ENCODE assay signal across 10 mouse cellular contexts in the genomic region with DNA sequence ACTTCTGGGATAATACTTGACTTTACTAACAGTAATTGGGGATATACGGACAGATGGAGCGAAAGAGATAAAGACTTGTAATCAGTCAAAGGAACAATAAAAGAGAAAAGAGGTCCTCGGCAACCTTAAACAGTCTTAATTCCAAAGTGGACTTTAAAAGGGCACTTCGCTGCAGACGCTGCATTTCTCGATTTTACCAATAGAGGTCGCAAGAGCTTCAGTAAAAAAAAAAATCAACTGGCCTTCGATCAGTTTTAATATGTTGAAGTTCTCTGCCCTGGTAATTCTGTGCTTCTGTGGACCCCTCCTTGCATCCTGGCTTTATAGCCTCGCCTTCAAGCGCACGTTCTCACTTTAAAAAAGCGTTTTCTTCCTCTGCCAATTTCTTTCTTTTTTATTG. TPM values are rescaled to one million over a fixed set of nuclear protein-coding genes. Genes with fewer than 3 reads are reported as not detected.
A peak's percentile ranks its signal among the peaks of the same experiment; 100 is the strongest.
DNase-seq lines count a peak whose midpoint lies in the region; ATAC-seq lines count a peak whose summit lies in the region.
"Had no signal": no experiment of that assay in that cellular context is flagged by ENCODE, and none has a peak within 500 bp of the region (broad histone marks: within the 10 kb centered on the region; RNA-seq: fewer than 3 reads in every experiment).

No protein-coding gene starts in this region.

- H3K4me2 ChIP-seq in midbrain, embryonic 16.5 days (ENCODE audit: low read length): no peak overlapping the region
- H3K4me2 ChIP-seq in hindbrain, embryonic 11.5 days (replicated peaks; ENCODE audit: low read depth, low read length): no peak overlapping the region
- no peak overlapping the region for H3K4me2 ChIP-seq in limb, embryonic 11.5 days (ENCODE audit: low read depth, severe bottlenecking)

- WGBS in midbrain, embryonic 10.5 days: 5% methylated on average over 12 of the region's 12 CpGs
- 2% methylated on average over 12 of the region's 12 CpGs for WGBS in midbrain, embryonic 16.5 days
- 1% methylated on average over 12 of the region's 12 CpGs for WGBS in hindbrain, embryonic 11.5 days
- 4% methylated on average over 12 of the region's 12 CpGs for WGBS in limb, embryonic 11.5 days

- ATAC-seq in midbrain, embryonic 16.5 days: no peak
- no peak for ATAC-seq in hindbrain, embryonic 11.5 days (ENCODE audit: low FRiP score)
- no peak for ATAC-seq in limb, embryonic 11.5 days (ENCODE audit: insufficient number of reproducible peaks, low FRiP score, low TSS enrichment, low read depth)

- H3K4me1 ChIP-seq in midbrain, embryonic 10.5 days: peaks cover 29% of the 10 kb centered on the region
- peaks cover 19% of the 10 kb centered on the region; the same call in 1 of the 2 replicates for H3K4me1 ChIP-seq in midbrain, embryonic 16.5 days (ENCODE audit: control insufficient read depth, insufficient read depth, low read length)
- peaks cover 7% of the 10 kb centered on the region for H3K4me1 ChIP-seq in hindbrain, embryonic 11.5 days (replicated peaks; ENCODE audit: control insufficient read depth, insufficient read depth, low read length)
- H3K4me1 ChIP-seq in limb, embryonic 11.5 days (ENCODE audit: control insufficient read depth, insufficient read depth, low read length): peaks cover 15% of the 10 kb centered on the region

- H3K27me3 ChIP-seq in midbrain, embryonic 10.5 days (ENCODE audit: low read depth, poor library complexity, severe bottlenecking): peaks cover 65% of the 10 kb centered on the region
- peaks cover 37% of the 10 kb centered on the region for H3K27me3 ChIP-seq in midbrain, embryonic 16.5 days (ENCODE audit: control insufficient read depth, insufficient read depth, low read depth, low read length)
- peaks cover 39% of the 10 kb centered on the region for H3K27me3 ChIP-seq in hindbrain, embryonic 11.5 days (ENCODE audit: control insufficient read depth, insufficient read depth, low read length)
- peaks cover 39% of the 10 kb centered on the region for H3K27me3 ChIP-seq in limb, embryonic 11.5 days (ENCODE audit: control insufficient read depth, insufficient read depth, low read length)

- DNase-seq in adrenal gland, postnatal 10 days: peak; percentile 57
- DNase-seq in adrenal gland, postnatal 4 days (ENCODE audit: low spot score in 2 of 2): no peak
- peak; percentile 49 for DNase-seq in midbrain, embryonic 10.5 days (ENCODE audit: low spot score)
- DNase-seq in c-Kit-positive CD71-negative TER-119-negative erythroid progenitor cells, embryonic 14.5 days (ENCODE audit: low read depth): peak; percentile 28
- DNase-seq in hindbrain, embryonic 11.5 days (ENCODE audit: low spot score): peak; percentile 81
- DNase-seq in limb, embryonic 11.5 days (ENCODE audit: low spot score): peak; percentile 78
- peak; percentile 65 for DNase-seq in right cerebral cortex, postnatal 4 days

- no peak overlapping the region for H3K9ac ChIP-seq in midbrain, embryonic 16.5 days (ENCODE audit: low read depth, low read length)
- no peak overlapping the region for H3K9ac ChIP-seq in hindbrain, embryonic 11.5 days (ENCODE audit: low read depth, low read length)
- H3K9ac ChIP-seq in limb, embryonic 11.5 days (ENCODE audit: low read length): no peak overlapping the region

- H3K4me3 ChIP-seq in midbrain, embryonic 10.5 days: no peak overlapping the region
- no peak overlapping the region for H3K4me3 ChIP-seq in midbrain, embryonic 16.5 days (ENCODE audit: low read depth, low read length)
- no peak overlapping the region for H3K4me3 ChIP-seq in hindbrain, embryonic 11.5 days (ENCODE audit: low read depth, low read length)
- H3K4me3 ChIP-seq in limb, embryonic 11.5 days (ENCODE audit: low read depth, low read length): no peak overlapping the region

- no peaks in the 10 kb centered on the region for H3K36me3 ChIP-seq in midbrain, embryonic 10.5 days
- no peaks in the 10 kb centered on the region for H3K36me3 ChIP-seq in midbrain, embryonic 16.5 days (ENCODE audit: control insufficient read depth, insufficient read depth, low read length)
- H3K36me3 ChIP-seq in hindbrain, embryonic 11.5 days (ENCODE audit: control insufficient read depth, insufficient read depth, low read length): no peaks in the 10 kb centered on the region
- H3K36me3 ChIP-seq in limb, embryonic 11.5 days (ENCODE audit: control insufficient read depth, insufficient read depth, low read length): no peaks in the 10 kb centered on the region

- no peak overlapping the region for H3K27ac ChIP-seq in midbrain, embryonic 10.5 days (replicated peaks)
- H3K27ac ChIP-seq in midbrain, embryonic 16.5 days (ENCODE audit: low read length): no peak overlapping the region
- no peak overlapping the region for H3K27ac ChIP-seq in hindbrain, embryonic 11.5 days (ENCODE audit: low read depth, low read length)
- H3K27ac ChIP-seq in limb, embryonic 11.5 days (replicated peaks; ENCODE audit: low read depth, low read length): no peak overlapping the region

- H3K9me3 ChIP-seq in midbrain, embryonic 10.5 days (replicated peaks): no peaks in the 10 kb centered on the region
- H3K9me3 ChIP-seq in midbrain, embryonic 16.5 days (replicated peaks; ENCODE audit: control insufficient read depth, low read length, poor library complexity, severe bottlenecking): no peaks in the 10 kb centered on the region
- H3K9me3 ChIP-seq in hindbrain, embryonic 11.5 days (ENCODE audit: control insufficient read depth, low read length): no peaks in the 10 kb centered on the region
- H3K9me3 ChIP-seq in limb, embryonic 11.5 days (ENCODE audit: control insufficient read depth, low read length): no peaks in the 10 kb centered on the region

RNA-seq across cellular contexts. Expression of gene Rxfp3, which starts 0.7 kb away (rescaled TPM):
- not detected for total RNA-seq in adrenal gland, postnatal 10 days (2021)
- total RNA-seq in adrenal gland, postnatal 4 days (2021): under 1 TPM; 0.06 to 0.11 TPM
- polyA plus RNA-seq in midbrain, embryonic 10.5 days (2016; fragmentation: Nextera tagmentation; extraction: Ambion mirVana): 0.33 and 0.82 TPM in 2 replicates
- 2.6 and 3.5 TPM in 2 replicates for polyA plus RNA-seq in midbrain, embryonic 16.5 days (2015; fragmentation: Nextera tagmentation; extraction: Ambion mirVana)
- polyA plus RNA-seq in hindbrain, embryonic 11.5 days (2014; fragmentation: Nextera tagmentation; extraction: Ambion mirVana): 0.71 and 1.6 TPM in 2 replicates
- polyA plus RNA-seq in limb, embryonic 11.5 days (2014; fragmentation: Nextera tagmentation; extraction: Ambion mirVana): 0.28 and 0.53 TPM in 2 replicates
- total RNA-seq: neutrophil, adult 5-6 weeks had no signal

RNA-seq across cellular contexts. Expression of gene Adamts12, which starts 26.1 kb away (rescaled TPM):
- 10 to 100 TPM; 16.9 to 19.2 TPM for total RNA-seq in adrenal gland, postnatal 10 days (2021)
- total RNA-seq in adrenal gland, postnatal 4 days (2021): 10 to 100 TPM; 18.0 to 19.5 TPM
- polyA plus RNA-seq in midbrain, embryonic 10.5 days (2016; fragmentation: Nextera tagmentation; extraction: Ambion mirVana): 1.7 and 2.0 TPM in 2 replicates
- polyA plus RNA-seq in midbrain, embryonic 16.5 days (2015; fragmentation: Nextera tagmentation; extraction: Ambion mirVana): 1.1 and 1.5 TPM in 2 replicates
- 2.7 and 2.9 TPM in 2 replicates for polyA plus RNA-seq in hindbrain, embryonic 11.5 days (2014; fragmentation: Nextera tagmentation; extraction: Ambion mirVana)
- 1.7 and 1.8 TPM in 2 replicates for polyA plus RNA-seq in limb, embryonic 11.5 days (2014; fragmentation: Nextera tagmentation; extraction: Ambion mirVana)
- total RNA-seq: neutrophil, adult 5-6 weeks had no signal

RNA-seq across cellular contexts. Expression of gene Slc45a2, which starts 38.0 kb away (rescaled TPM):
- not detected for total RNA-seq in adrenal gland, postnatal 10 days (2021)
- not detected for total RNA-seq in adrenal gland, postnatal 4 days (2021)
- 0.12 and 0.16 TPM in 2 replicates for polyA plus RNA-seq in midbrain, embryonic 10.5 days (2016; fragmentation: Nextera tagmentation; extraction: Ambion mirVana)
- 0.06 TPM in 1 of 2 replicates, not detected in the other for polyA plus RNA-seq in midbrain, embryonic 16.5 days (2015; fragmentation: Nextera tagmentation; extraction: Ambion mirVana)
- 0.31 and 0.36 TPM in 2 replicates for polyA plus RNA-seq in hindbrain, embryonic 11.5 days (2014; fragmentation: Nextera tagmentation; extraction: Ambion mirVana)
- 0.09 TPM in 1 of 2 replicates, not detected in the other for polyA plus RNA-seq in limb, embryonic 11.5 days (2014; fragmentation: Nextera tagmentation; extraction: Ambion mirVana)
- total RNA-seq: neutrophil, adult 5-6 weeks had no signal
- polyA plus RNA-seq: heart, embryonic 16.5 days had no signal

RNA-seq across cellular contexts. Expression of gene Amacr, which starts 56.9 kb away (rescaled TPM):
- 10 to 100 TPM; 33.8 to 40.5 TPM for total RNA-seq in adrenal gland, postnatal 10 days (2021)
- total RNA-seq in adrenal gland, postnatal 4 days (2021): 10 to 100 TPM; 19.5 to 21.0 TPM
- 12.9 and 13.0 TPM in 2 replicates for polyA plus RNA-seq in midbrain, embryonic 10.5 days (2016; fragmentation: Nextera tagmentation; extraction: Ambion mirVana)
- 9.8 and 10.8 TPM in 2 replicates for polyA plus RNA-seq in midbrain, embryonic 16.5 days (2015; fragmentation: Nextera tagmentation; extraction: Ambion mirVana)
- polyA plus RNA-seq in hindbrain, embryonic 11.5 days (2014; fragmentation: Nextera tagmentation; extraction: Ambion mirVana): 10.1 and 15.4 TPM in 2 replicates
- polyA plus RNA-seq in limb, embryonic 11.5 days (2014; fragmentation: Nextera tagmentation; extraction: Ambion mirVana): 16.8 and 18.1 TPM in 2 replicates

Comparison
In these comparisons a context has a peak if more than half of its experiments do, and no peak if none do; other contexts are left out.
1. DNase-seq: peak in adrenal gland, postnatal 10 days (single experiment), midbrain, embryonic 10.5 days (single experiment), c-Kit-positive CD71-negative TER-119-negative erythroid progenitor cells, embryonic 14.5 days (single experiment), hindbrain, embryonic 11.5 days (single experiment), limb, embryonic 11.5 days (single experiment) and right cerebral cortex, postnatal 4 days (single experiment); none in adrenal gland, postnatal 4 days (0 of 2).